Mouse (Mus musculus) forebrain, embryonic 12.5 days (tissue): ENCODE measurements around the gene Prdm5. TPM values are rescaled to one million over a fixed set of nuclear protein-coding genes. Genes with fewer than 3 reads are reported as not detected.

ENCODE experiments used
- ATAC-seq: fragments of 200-750 bp; cut with Nextera tagmentation; 2 replicates; pipeline ENCODE4 v1.8.0; 2017; ENCODE audit warnings: moderate TSS enrichment; ENCODE audit not compliant: low FRiP score
- H3K27ac ChIP-seq: fragments of 300-500 bp; sonication (generic); 2 replicates; pipeline ENCODE4 v1.5.1; 2016; ENCODE audit warnings: mild to moderate bottlenecking
- H3K27me3 ChIP-seq: fragments of 300-500 bp; sonication (generic); 2 replicates; pipeline ENCODE4 v1.6.1; 2016; ENCODE audit warnings: mild to moderate bottlenecking
- H3K36me3 ChIP-seq: fragments of 300-500 bp; sonication (generic); replicated peaks from 2 replicates; pipeline ENCODE4 v1.6.1; 2016; ENCODE audit warnings: mild to moderate bottlenecking
- H3K4me1 ChIP-seq: fragments of 300-500 bp; sonication (generic); 2 replicates; pipeline ENCODE4 v1.6.1; 2016
- H3K4me2 ChIP-seq: fragments of 300-500 bp; sonication (generic); 2 replicates; pipeline ENCODE4 v1.6.1; 2016; ENCODE audit warnings: mild to moderate bottlenecking, moderate library complexity
- H3K4me3 ChIP-seq: fragments of 300-500 bp; sonication (generic); replicated peaks from 2 replicates; pipeline ENCODE4 v1.5.1; 2016; ENCODE audit warnings: mild to moderate bottlenecking
- H3K9ac ChIP-seq: fragments of 300-500 bp; sonication (generic); 2 replicates; pipeline ENCODE4 v1.6.1; 2016; ENCODE audit warnings: mild to moderate bottlenecking
- H3K9me3 ChIP-seq: fragments of 300-500 bp; sonication (generic); 2 replicates; pipeline ENCODE4 v1.6.1; 2016
- WGBS: fragments of 180-500 bp; shearing (Covaris S2); methylation state at CpG from one replicate; pipeline ENCODE4 v1.1.7; 2016; 5-methylcytosine and 5-hydroxymethylcytosine counted together
- polyA plus RNA-seq: library from polyadenylated mRNA; unstranded; fragments of >200 nt; fragmentation: Nextera tagmentation; extraction: Ambion mirVana; gene quantifications from 2 replicates; pipeline ENCODE4 v1.2.1, GENCODE M21; 2016

Prdm5 gene
- polyA plus RNA-seq, 1 experiment from 2014 or later = 13.2 TPM

DNA sequence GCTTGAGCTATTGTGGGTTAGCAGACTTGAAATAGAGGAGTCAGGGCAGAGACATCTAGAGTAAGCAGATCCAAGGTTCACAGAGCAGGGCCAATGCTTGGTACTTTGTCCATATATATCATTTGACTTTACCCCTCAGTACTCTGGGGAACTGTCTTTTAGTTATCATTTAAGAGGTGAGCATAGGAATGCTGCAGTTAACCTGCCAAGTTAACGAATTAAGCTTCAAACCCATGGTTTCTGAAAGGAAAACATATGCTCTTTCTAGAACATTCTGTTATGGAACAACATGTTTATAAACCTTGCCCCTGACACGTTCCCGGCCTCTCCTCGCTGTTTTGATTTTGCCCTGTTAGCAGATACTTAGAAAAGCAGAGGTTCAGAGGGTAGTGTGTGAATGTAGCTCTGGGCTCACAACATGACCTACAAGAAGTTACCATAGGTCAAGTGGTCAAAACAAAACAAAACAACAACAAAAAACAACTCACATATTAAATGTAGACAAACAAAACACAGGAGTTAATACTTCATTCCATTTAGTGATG is 973 bp downstream of the Prdm5 start:
- Histone ChIP-seq H3K4me2 (peak overlapping the region; percentile 80), H3K27me3 (no peaks in the 10 kb centered on the region), H3K27ac (no peak overlapping the region), H3K36me3 (no peaks in the 10 kb centered on the region), H3K9me3 (no peaks in the 10 kb centered on the region), H3K9ac (peak overlapping the region; percentile 84; the same call in 1 of the 2 replicates), H3K4me1 (peaks cover 12% of the 10 kb centered on the region; the same call in 1 of the 2 replicates), H3K4me3 (peak overlapping the region; percentile 61)
- WGBS = 94% methylated on average over 4 of the region's 4 CpGs
- no peak for ATAC-seq

DNA sequence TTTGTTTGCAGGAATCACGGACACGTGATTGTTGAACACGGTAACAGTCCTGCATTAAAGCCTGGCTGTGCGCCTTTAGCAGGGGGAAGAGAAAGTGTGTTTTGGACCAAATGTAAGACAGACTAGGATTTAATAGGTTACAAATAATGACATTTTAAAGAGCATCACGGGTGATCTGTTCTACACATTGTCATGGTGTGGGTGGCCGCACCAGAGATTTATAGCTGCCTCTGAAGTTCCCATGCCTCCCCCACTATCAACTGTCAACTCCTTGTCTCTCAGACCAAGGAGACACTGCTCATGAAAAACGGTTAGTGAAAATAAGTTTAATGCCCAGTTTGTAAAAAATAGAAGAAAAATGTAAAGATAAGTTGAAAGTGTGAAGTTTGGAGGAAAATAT is 2.7 kb downstream of the Prdm5 start:
- H3K4me1 ChIP-seq = peaks cover 12% of the 10 kb centered on the region; the same call in 1 of the 2 replicates
- ATAC-seq = no peak
- H3K9ac ChIP-seq = no peak overlapping the region
- H3K36me3 ChIP-seq = no peaks in the 10 kb centered on the region
- H3K4me2 ChIP-seq = no peak overlapping the region
- WGBS = 91% methylated on average over 7 of the region's 7 CpGs
- H3K27ac ChIP-seq = no peak overlapping the region
- no peaks in the 10 kb centered on the region for H3K9me3 ChIP-seq
- H3K4me3 ChIP-seq = no peak overlapping the region
- no peaks in the 10 kb centered on the region for H3K27me3 ChIP-seq

DNA sequence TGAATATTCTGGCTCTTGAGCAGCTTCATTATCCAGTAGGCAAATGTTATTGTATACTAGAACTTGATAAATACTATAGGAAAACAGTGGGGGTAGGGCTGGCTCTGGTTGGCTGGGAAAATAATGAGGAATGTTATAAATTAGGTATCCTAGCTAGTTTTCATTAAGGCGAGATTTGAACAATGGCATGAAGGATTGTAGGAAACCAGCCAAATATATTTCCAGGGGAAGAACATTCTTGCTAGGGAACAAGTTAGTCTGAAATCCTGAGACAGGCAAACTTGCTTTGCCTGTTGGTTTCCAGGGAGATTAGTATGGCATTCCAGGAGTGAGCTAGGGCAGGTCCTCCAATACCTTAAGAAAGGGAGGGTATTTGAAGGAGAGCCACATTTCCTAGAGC is 4.9 kb downstream of the Prdm5 start:
- H3K4me1 ChIP-seq = peaks cover 7% of the 10 kb centered on the region; the same call in 1 of the 2 replicates
- 87% methylated on average over 1 of the region's 1 CpGs for WGBS

DNA sequence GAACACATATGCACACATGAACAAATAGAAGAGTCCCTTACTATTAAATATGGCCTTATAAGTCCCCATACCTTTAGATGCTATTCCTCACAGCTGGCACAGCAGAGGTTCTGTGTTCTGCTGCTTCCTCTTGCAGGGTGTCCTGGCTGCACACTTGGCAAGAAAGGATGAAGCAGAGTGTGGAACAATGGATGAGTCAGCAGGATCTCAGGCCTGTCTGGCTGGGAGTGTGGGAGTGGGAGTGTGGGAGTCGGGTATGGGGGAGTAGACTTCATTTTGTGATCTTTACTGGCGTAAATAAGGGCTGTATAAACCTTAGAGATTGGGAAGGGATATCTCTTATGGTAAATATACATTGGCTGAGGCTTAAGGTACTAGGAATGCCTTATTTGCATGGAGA is 14.1 kb downstream of the Prdm5 start:
- ATAC-seq = no peak
- WGBS = 78% methylated on average over 2 of the region's 2 CpGs
- H3K9ac ChIP-seq = no peak overlapping the region
- no peak overlapping the region for H3K27ac ChIP-seq
- no peaks in the 10 kb centered on the region for H3K9me3 ChIP-seq
- no peaks in the 10 kb centered on the region for H3K4me1 ChIP-seq
- no peak overlapping the region for H3K4me2 ChIP-seq
- no peaks in the 10 kb centered on the region for H3K36me3 ChIP-seq
- no peaks in the 10 kb centered on the region for H3K27me3 ChIP-seq
- no peak overlapping the region for H3K4me3 ChIP-seq

More for the DNA sequence above, 4.9 kb downstream of the Prdm5 start:
- Histone ChIP-seq H3K36me3 (no peaks in the 10 kb centered on the region), H3K27me3 (no peaks in the 10 kb centered on the region), H3K9ac (no peak overlapping the region), H3K4me2 (no peak overlapping the region), H3K9me3 (no peaks in the 10 kb centered on the region), H3K27ac (no peak overlapping the region), H3K4me3 (no peak overlapping the region)
- ATAC-seq = no peak

GRCm38 (mm10) chr6:65796552-65796951 is 17.8 kb downstream of the Prdm5 start:
- WGBS = 79% methylated on average over 3 of the region's 3 CpGs
- Histone ChIP-seq H3K9me3 (no peaks in the 10 kb centered on the region), H3K4me2 (no peak overlapping the region), H3K27me3 (no peaks in the 10 kb centered on the region), H3K9ac (no peak overlapping the region), H3K36me3 (no peaks in the 10 kb centered on the region), H3K27ac (no peak overlapping the region), H3K4me1 (no peaks in the 10 kb centered on the region), H3K4me3 (no peak overlapping the region)
- ATAC-seq = no peak

DNA sequence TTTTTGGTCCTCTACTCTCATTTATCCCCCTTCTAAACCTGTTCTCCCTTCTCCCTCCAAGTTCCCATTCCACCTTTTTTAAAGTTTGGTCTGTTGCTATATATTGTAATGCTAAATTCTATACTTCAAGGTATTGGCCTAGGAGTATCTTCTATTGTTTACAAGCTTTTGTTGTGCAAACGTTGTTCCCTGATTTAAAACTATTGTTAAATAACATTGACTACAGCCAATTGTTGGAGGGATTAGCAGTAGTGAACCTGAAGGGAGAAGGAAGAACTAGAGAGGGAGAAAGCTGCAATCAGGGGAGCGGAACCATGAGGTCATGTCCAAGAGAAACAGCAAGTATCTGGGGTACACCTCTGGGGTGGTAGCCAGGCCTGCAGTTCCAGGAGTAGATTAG is 18.5 kb downstream of the Prdm5 start:
- no peak overlapping the region for H3K9ac ChIP-seq
- 63% methylated on average over 2 of the region's 2 CpGs for WGBS

GRCm38 (mm10) chr6:65798390-65798789 is 19.6 kb downstream of the Prdm5 start:
- no peaks in the 10 kb centered on the region for H3K4me1 ChIP-seq
- H3K9ac ChIP-seq = no peak overlapping the region
- H3K36me3 ChIP-seq = no peaks in the 10 kb centered on the region
- 94% methylated on average over 3 of the region's 3 CpGs for WGBS
- no peak overlapping the region for H3K4me3 ChIP-seq
- no peaks in the 10 kb centered on the region for H3K9me3 ChIP-seq
- no peak for ATAC-seq
- H3K27ac ChIP-seq = no peak overlapping the region
- H3K27me3 ChIP-seq = no peaks in the 10 kb centered on the region
- no peak overlapping the region for H3K4me2 ChIP-seq

More for the DNA sequence above, 18.5 kb downstream of the Prdm5 start:
- no peaks in the 10 kb centered on the region for H3K9me3 ChIP-seq
- no peaks in the 10 kb centered on the region for H3K4me1 ChIP-seq
- no peak for ATAC-seq
- H3K36me3 ChIP-seq = no peaks in the 10 kb centered on the region
- H3K4me2 ChIP-seq = no peak overlapping the region
- H3K4me3 ChIP-seq = no peak overlapping the region
- H3K27me3 ChIP-seq = no peaks in the 10 kb centered on the region
- no peak overlapping the region for H3K27ac ChIP-seq

DNA sequence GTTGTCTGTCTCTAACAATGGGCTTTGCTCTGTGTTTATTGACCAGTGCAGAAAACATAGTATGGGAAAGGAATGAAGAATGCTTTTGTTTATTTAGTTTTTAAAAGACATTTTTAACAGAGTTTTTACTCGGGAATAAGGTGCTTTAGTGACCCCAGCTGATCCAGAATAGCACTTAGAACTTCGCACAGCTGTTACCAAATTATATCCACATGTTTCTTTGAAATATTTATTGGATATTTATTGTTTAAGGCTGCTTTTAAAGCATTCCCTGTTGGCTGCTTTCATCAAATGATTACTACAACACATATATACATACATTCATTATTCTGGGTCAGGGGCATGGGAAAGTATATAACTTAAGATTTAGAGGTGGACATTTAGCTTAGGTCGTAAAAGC is 32.9 kb downstream of the Prdm5 start:
- no peak overlapping the region for H3K27ac ChIP-seq
- no peaks in the 10 kb centered on the region for H3K9me3 ChIP-seq
- WGBS = 70% methylated on average over 3 of the region's 3 CpGs
- H3K4me3 ChIP-seq = no peak overlapping the region
- no peak overlapping the region for H3K4me2 ChIP-seq
- no peak overlapping the region for H3K9ac ChIP-seq
- no peaks in the 10 kb centered on the region for H3K27me3 ChIP-seq
- no peaks in the 10 kb centered on the region for H3K4me1 ChIP-seq
- no peaks in the 10 kb centered on the region for H3K36me3 ChIP-seq
- no peak for ATAC-seq

GRCm38 (mm10) chr6:65818039-65818747 is 39.4 kb downstream of the Prdm5 start:
- 76% methylated on average over 4 of the region's 4 CpGs for WGBS
- H3K4me3 ChIP-seq = no peak overlapping the region
- no peak for ATAC-seq
- H3K36me3 ChIP-seq = no peaks in the 10 kb centered on the region
- H3K9ac ChIP-seq = no peak overlapping the region
- H3K9me3 ChIP-seq = no peaks in the 10 kb centered on the region
- no peaks in the 10 kb centered on the region for H3K4me1 ChIP-seq
- H3K27me3 ChIP-seq = no peaks in the 10 kb centered on the region
- no peak overlapping the region for H3K4me2 ChIP-seq
- H3K27ac ChIP-seq = no peak overlapping the region

GRCm38 (mm10) chr6:65828656-65829055 is 49.9 kb downstream of the Prdm5 start:
- Histone ChIP-seq H3K36me3 (0 out of 2 replicates have a peak, but pooled peaks cover 4% of the 10 kb centered on the region), H3K4me2 (no peak overlapping the region), H3K9ac (no peak overlapping the region), H3K27ac (no peak overlapping the region), H3K4me1 (no peaks in the 10 kb centered on the region), H3K4me3 (no peak overlapping the region), H3K27me3 (no peaks in the 10 kb centered on the region), H3K9me3 (peaks cover 3% of the 10 kb centered on the region)
- WGBS = 77% methylated on average over 1 of the region's 1 CpGs
- no peak for ATAC-seq

DNA sequence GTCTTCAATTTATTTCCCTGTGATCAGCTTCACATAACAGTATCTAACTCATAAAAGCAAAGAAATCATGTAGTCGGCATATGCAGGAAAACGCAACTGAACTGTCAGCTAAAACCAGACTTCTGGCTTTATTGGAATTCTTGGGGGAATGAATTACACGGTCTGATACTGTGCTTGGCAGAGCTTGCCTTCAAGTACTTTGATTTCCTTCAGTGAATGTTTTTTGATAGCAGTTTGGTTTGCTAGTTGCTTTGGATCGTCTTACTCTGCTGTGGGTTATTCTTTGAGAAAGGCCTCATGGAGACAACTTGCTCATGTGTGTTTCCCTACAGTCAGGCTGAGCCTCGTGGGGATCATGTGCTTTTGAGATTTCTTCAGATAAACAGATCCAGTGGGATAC is 52.7 kb downstream of the Prdm5 start:
- Histone ChIP-seq H3K9ac (no peak overlapping the region), H3K27ac (no peak overlapping the region), H3K4me3 (no peak overlapping the region), H3K27me3 (no peaks in the 10 kb centered on the region), H3K9me3 (peaks cover 8% of the 10 kb centered on the region), H3K4me1 (no peaks in the 10 kb centered on the region), H3K4me2 (no peak overlapping the region), H3K36me3 (0 out of 2 replicates have a peak, but pooled peaks cover 8% of the 10 kb centered on the region)
- WGBS = 92% methylated on average over 5 of the region's 5 CpGs
- no peak for ATAC-seq

DNA sequence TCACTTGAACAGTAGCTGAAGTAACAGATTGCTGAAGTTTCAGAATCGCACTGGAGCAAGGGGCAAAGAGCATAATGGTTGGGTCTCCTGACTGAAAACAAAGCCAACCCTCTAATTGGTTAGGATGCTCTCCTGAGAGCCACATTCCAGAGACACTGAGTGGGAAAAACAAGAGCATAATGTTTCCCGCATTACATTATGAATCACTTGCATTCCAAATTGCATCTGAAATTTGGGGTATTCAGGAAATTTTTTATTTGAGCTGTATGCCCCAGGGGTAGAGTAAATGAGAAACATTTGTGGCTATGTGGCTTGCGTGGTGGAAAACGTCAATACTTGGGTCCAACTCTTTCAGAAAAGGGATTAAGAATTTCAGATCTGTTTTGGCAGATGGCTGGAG is 55.2 kb downstream of the Prdm5 start:
- ATAC-seq = no peak
- Histone ChIP-seq H3K9me3 (peaks cover 8% of the 10 kb centered on the region), H3K27me3 (no peaks in the 10 kb centered on the region), H3K4me1 (no peaks in the 10 kb centered on the region), H3K9ac (no peak overlapping the region), H3K27ac (no peak overlapping the region), H3K4me3 (no peak overlapping the region), H3K4me2 (no peak overlapping the region), H3K36me3 (0 out of 2 replicates have a peak, but pooled peaks cover 8% of the 10 kb centered on the region)
- 85% methylated on average over 4 of the region's 4 CpGs for WGBS

- Histone ChIP-seq H3K4me3 (no peak overlapping the region), H3K36me3 (no peaks in the 10 kb centered on the region), H3K9ac (no peak overlapping the region), H3K27ac (no peak overlapping the region), H3K4me1 (no peaks in the 10 kb centered on the region), H3K27me3 (no peaks in the 10 kb centered on the region), H3K4me2 (no peak overlapping the region), H3K9me3 (no peaks in the 10 kb centered on the region)
- 87% methylated on average over 4 of the region's 4 CpGs for WGBS
- ATAC-seq = no peak
Measured at GRCm38 (mm10) chr6:65842579-65842978, 63.8 kb downstream of the Prdm5 start.
